26 mouse cellular contexts compared by ENCODE assay signal in genomic region chr9:13882478-13882877, GRCm38 (mm10). TPM values are rescaled to one million over a fixed set of nuclear protein-coding genes. Genes with fewer than 3 reads are reported as not detected.
DNase-seq lines count a peak whose midpoint lies in the region; ATAC-seq lines count a peak whose summit lies in the region.
"Had no signal": no experiment of that assay in that cellular context is flagged by ENCODE, and none has a peak within 500 bp of the region (broad histone marks: within the 10 kb centered on the region; RNA-seq: fewer than 3 reads in every experiment).

No protein-coding gene starts in this region.

- 65% methylated on average over 2 of the region's 2 CpGs for WGBS in forebrain, embryonic 10.5 days
- 67% methylated on average over 2 of the region's 2 CpGs for WGBS in forebrain, embryonic 15.5 days
- WGBS in limb, embryonic 11.5 days = 9% methylated on average over 2 of the region's 2 CpGs
- 9% methylated on average over 2 of the region's 2 CpGs for WGBS in limb, embryonic 10.5 days
- WGBS in intestine, embryonic 16.5 days = 8% methylated on average over 2 of the region's 2 CpGs

- no peak overlapping the region for H3K9ac ChIP-seq in forebrain, embryonic 15.5 days (replicated peaks)
- H3K9ac ChIP-seq in limb, embryonic 11.5 days (ENCODE audit: low read length) = no peak overlapping the region
- no peak overlapping the region for H3K9ac ChIP-seq in intestine, embryonic 16.5 days (ENCODE audit: low read depth, low read length)
- H3K9ac ChIP-seq: embryonic facial prominence, embryonic 13.5 days; forebrain, embryonic 13.5 days; forebrain, postnatal 0 days; hindbrain, embryonic 12.5 days; hindbrain, embryonic 15.5 days had no signal

- no peaks in the 10 kb centered on the region for H3K9me3 ChIP-seq in forebrain, embryonic 10.5 days
- H3K9me3 ChIP-seq in forebrain, embryonic 15.5 days = no peaks in the 10 kb centered on the region
- no peaks in the 10 kb centered on the region for H3K9me3 ChIP-seq in limb, embryonic 11.5 days (ENCODE audit: control insufficient read depth, low read length)
- no peaks in the 10 kb centered on the region for H3K9me3 ChIP-seq in limb, embryonic 10.5 days (replicated peaks)
- no peaks in the 10 kb centered on the region for H3K9me3 ChIP-seq in intestine, embryonic 16.5 days (ENCODE audit: control insufficient read depth, low read length)
- H3K9me3 ChIP-seq: embryonic facial prominence, embryonic 10.5 days; embryonic facial prominence, embryonic 13.5 days; forebrain, embryonic 13.5 days; hindbrain, embryonic 12.5 days; hindbrain, embryonic 15.5 days had no signal

- no peaks in the 10 kb centered on the region for H3K27me3 ChIP-seq in forebrain, embryonic 10.5 days (ENCODE audit: poor library complexity, severe bottlenecking)
- no peaks in the 10 kb centered on the region for H3K27me3 ChIP-seq in forebrain, embryonic 15.5 days
- no peaks in the 10 kb centered on the region for H3K27me3 ChIP-seq in limb, embryonic 11.5 days (ENCODE audit: control insufficient read depth, insufficient read depth, low read length)
- H3K27me3 ChIP-seq in limb, embryonic 10.5 days (ENCODE audit: low read depth, poor library complexity, severe bottlenecking) = no peaks in the 10 kb centered on the region
- H3K27me3 ChIP-seq in intestine, embryonic 16.5 days (replicated peaks; ENCODE audit: control insufficient read depth, insufficient read depth, low read length) = no peaks in the 10 kb centered on the region
- H3K27me3 ChIP-seq: embryonic facial prominence, embryonic 13.5 days; forebrain, embryonic 13.5 days; hindbrain, embryonic 12.5 days; hindbrain, embryonic 15.5 days; Patski had no signal

- H3K4me2 ChIP-seq in forebrain, embryonic 15.5 days (replicated peaks) = no peak overlapping the region
- H3K4me2 ChIP-seq in limb, embryonic 11.5 days (ENCODE audit: low read depth, severe bottlenecking) = no peak overlapping the region
- H3K4me2 ChIP-seq in intestine, embryonic 16.5 days (ENCODE audit: low read depth, low read length) = no peak overlapping the region
- H3K4me2 ChIP-seq: embryonic facial prominence, embryonic 13.5 days; forebrain, embryonic 13.5 days; heart, embryonic 11.5 days; hindbrain, embryonic 12.5 days; hindbrain, embryonic 15.5 days had no signal

- H3K4me3 ChIP-seq in forebrain, embryonic 10.5 days = no peak overlapping the region
- no peak overlapping the region for H3K4me3 ChIP-seq in forebrain, embryonic 15.5 days
- no peak overlapping the region for H3K4me3 ChIP-seq in limb, embryonic 11.5 days (ENCODE audit: low read depth, low read length)
- no peak overlapping the region for H3K4me3 ChIP-seq in limb, embryonic 10.5 days
- no peak overlapping the region for H3K4me3 ChIP-seq in intestine, embryonic 16.5 days (ENCODE audit: low read length)
- H3K4me3 ChIP-seq: embryonic facial prominence, embryonic 10.5 days; embryonic facial prominence, embryonic 13.5 days; erythroblast, embryonic 14.5 days; forebrain, embryonic 13.5 days; gastrocnemius, adult 2 months; heart, adult 2 months; hindbrain, embryonic 12.5 days; hindbrain, embryonic 15.5 days had no signal

- peak; percentile 0 for DNase-seq in forebrain, embryonic 10.5 days (ENCODE audit: extremely low spot score, low spot score)
- peak; percentile 16 for DNase-seq in limb, embryonic 11.5 days (ENCODE audit: low spot score)
- DNase-seq in limb, embryonic 10.5 days (ENCODE audit: low spot score) = no peak
- DNase-seq: adrenal gland, postnatal 10 days; adrenal gland, postnatal 36 days; cerebellum, adult 11 months; cerebellum, adult 2 months; cerebellum, adult 9-11 months; cerebellum, postnatal 25 days; embryo, embryonic 11 days; forebrain, postnatal 0 days; gastrocnemius, adult 2 months; gastrocnemius, postnatal 14 days; heart, adult 2 months; kidney, adult 11 months had no signal

- H3K36me3 ChIP-seq in forebrain, embryonic 10.5 days (replicated peaks) = no peaks in the 10 kb centered on the region
- no peaks in the 10 kb centered on the region for H3K36me3 ChIP-seq in forebrain, embryonic 15.5 days
- no peaks in the 10 kb centered on the region for H3K36me3 ChIP-seq in limb, embryonic 11.5 days (ENCODE audit: control insufficient read depth, insufficient read depth, low read length)
- no peaks in the 10 kb centered on the region for H3K36me3 ChIP-seq in limb, embryonic 10.5 days
- no peaks in the 10 kb centered on the region for H3K36me3 ChIP-seq in intestine, embryonic 16.5 days (ENCODE audit: control insufficient read depth, insufficient read depth, low read length)
- H3K36me3 ChIP-seq: embryonic facial prominence, embryonic 10.5 days; embryonic facial prominence, embryonic 13.5 days; hindbrain, embryonic 12.5 days; hindbrain, embryonic 15.5 days had no signal

- ATAC-seq in forebrain, embryonic 15.5 days (replicated peaks) = no peak
- no peak for ATAC-seq in limb, embryonic 11.5 days (ENCODE audit: insufficient number of reproducible peaks, low FRiP score, low TSS enrichment, low read depth)
- peak; percentile 91 for ATAC-seq in intestine, embryonic 16.5 days
- ATAC-seq in cerebellum, adult (ENCODE audit: insufficient number of reproducible peaks, low FRiP score, low TSS enrichment) = no peak
- ATAC-seq: forebrain, embryonic 13.5 days; forebrain, postnatal 0 days; Patski had no signal

- no peaks in the 10 kb centered on the region for H3K4me1 ChIP-seq in forebrain, embryonic 10.5 days
- H3K4me1 ChIP-seq in forebrain, embryonic 15.5 days = no peaks in the 10 kb centered on the region
- no peaks in the 10 kb centered on the region for H3K4me1 ChIP-seq in limb, embryonic 11.5 days (ENCODE audit: control insufficient read depth, insufficient read depth, low read length)
- H3K4me1 ChIP-seq in limb, embryonic 10.5 days = no peaks in the 10 kb centered on the region
- H3K4me1 ChIP-seq in intestine, embryonic 16.5 days (ENCODE audit: control insufficient read depth, insufficient read depth, low read length) = no peaks in the 10 kb centered on the region
- H3K4me1 ChIP-seq: embryonic facial prominence, embryonic 10.5 days; embryonic facial prominence, embryonic 13.5 days; forebrain, embryonic 13.5 days; hindbrain, embryonic 12.5 days; hindbrain, embryonic 15.5 days had no signal

- H3K27ac ChIP-seq in forebrain, embryonic 10.5 days = no peak overlapping the region
- no peak overlapping the region for H3K27ac ChIP-seq in forebrain, embryonic 15.5 days (replicated peaks)
- H3K27ac ChIP-seq in limb, embryonic 11.5 days (replicated peaks; ENCODE audit: low read depth, low read length) = no peak overlapping the region
- H3K27ac ChIP-seq in limb, embryonic 10.5 days = no peak overlapping the region
- no peak overlapping the region for H3K27ac ChIP-seq in intestine, embryonic 16.5 days (ENCODE audit: low read length)
- H3K27ac ChIP-seq: embryonic facial prominence, embryonic 10.5 days; embryonic facial prominence, embryonic 13.5 days; forebrain, embryonic 13.5 days; gastrocnemius, adult 2 months; heart, adult 2 months; hindbrain, embryonic 12.5 days; hindbrain, embryonic 15.5 days had no signal

RNA-seq across cellular contexts. Expression of gene Fam76b, which starts 55.0 kb away (rescaled TPM):
- 22.4 and 23.4 TPM in 2 replicates for polyA plus RNA-seq in forebrain, embryonic 10.5 days (2016; fragmentation: Nextera tagmentation; extraction: Ambion mirVana)
- polyA plus RNA-seq in forebrain, embryonic 15.5 days (2015; fragmentation: Nextera tagmentation; extraction: Ambion mirVana) = 28.7 and 29.4 TPM in 2 replicates
- 28.3 and 30.2 TPM in 2 replicates for polyA plus RNA-seq in limb, embryonic 11.5 days (2014; fragmentation: Nextera tagmentation; extraction: Ambion mirVana)
- 21.5 and 24.4 TPM in 2 replicates for polyA plus RNA-seq in limb, embryonic 10.5 days (2016; fragmentation: Nextera tagmentation; extraction: Ambion mirVana)
- 12.5 and 14.8 TPM in 2 replicates for polyA plus RNA-seq in intestine, embryonic 16.5 days (2015; fragmentation: Nextera tagmentation; extraction: Ambion mirVana)

RNA-seq across cellular contexts. Expression of gene Cep57, which starts 55.6 kb away (rescaled TPM):
- polyA plus RNA-seq in forebrain, embryonic 10.5 days (2016; fragmentation: Nextera tagmentation; extraction: Ambion mirVana) = 69.9 and 71.4 TPM in 2 replicates
- 47.4 and 48.6 TPM in 2 replicates for polyA plus RNA-seq in forebrain, embryonic 15.5 days (2015; fragmentation: Nextera tagmentation; extraction: Ambion mirVana)
- 73.7 and 75.7 TPM in 2 replicates for polyA plus RNA-seq in limb, embryonic 11.5 days (2014; fragmentation: Nextera tagmentation; extraction: Ambion mirVana)
- polyA plus RNA-seq in limb, embryonic 10.5 days (2016; fragmentation: Nextera tagmentation; extraction: Ambion mirVana) = 62.0 and 66.9 TPM in 2 replicates
- 40.7 and 41.9 TPM in 2 replicates for polyA plus RNA-seq in intestine, embryonic 16.5 days (2015; fragmentation: Nextera tagmentation; extraction: Ambion mirVana)
